9 mouse cellular contexts compared by ENCODE assay signal in the genomic region with DNA sequence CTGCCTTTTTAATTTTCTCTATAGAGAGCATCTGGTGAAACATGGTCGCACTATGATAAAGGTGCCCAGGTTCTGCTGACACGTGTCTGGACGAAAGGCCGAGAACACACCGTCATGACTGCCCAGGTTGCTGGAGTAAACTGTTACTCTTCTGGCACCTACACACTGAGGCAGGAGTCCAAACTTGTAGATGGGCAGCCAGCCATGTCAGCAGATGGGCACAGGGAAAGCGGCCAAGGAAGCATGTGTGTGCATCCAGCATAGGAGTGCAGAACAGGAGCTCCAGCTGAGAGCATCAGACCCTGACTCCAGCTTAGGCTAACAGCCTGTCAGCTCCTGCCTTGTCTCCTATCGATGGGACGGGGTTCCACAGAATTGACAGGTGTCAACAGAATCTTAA. TPM values are rescaled to one million over a fixed set of nuclear protein-coding genes. Genes with fewer than 3 reads are reported as not detected.
A peak's percentile ranks its signal among the peaks of the same experiment; 100 is the strongest.
DNase-seq lines count a peak whose midpoint lies in the region; ATAC-seq and TF ChIP-seq lines count a peak whose summit lies in the region.
"Had no signal": no experiment of that assay in that cellular context is flagged by ENCODE, and none has a peak within 500 bp of the region (broad histone marks: within the 10 kb centered on the region; RNA-seq: fewer than 3 reads in every experiment).

No protein-coding gene starts in this region.

- peak; percentile 82 for DNase-seq in forebrain, embryonic 14.5 days (ENCODE audit: low spot score)
- no peak for DNase-seq in forebrain, embryonic 10.5 days (ENCODE audit: extremely low spot score, low spot score)
- DNase-seq in MN1 (ENCODE audit: low spot score), result peak; percentile 10
- DNase-seq in kidney, adult 8-10 months, result peak; percentile 70 to 88
- DNase-seq in left cerebral cortex, postnatal 36 days (ENCODE audit: low spot score in 2 of 2), result peak; percentile 87 to 89
- DNase-seq in embryo, embryonic 9.5 days (ENCODE audit: extremely low spot score), result no peak
- DNase-seq in liver, postnatal 0 days, result no peak

- no peaks in the 10 kb centered on the region for H3K27me3 ChIP-seq in forebrain, embryonic 14.5 days (replicated peaks; ENCODE audit: control insufficient read depth, insufficient read depth, low read length)
- H3K27me3 ChIP-seq in forebrain, embryonic 10.5 days (ENCODE audit: poor library complexity, severe bottlenecking), result no peaks in the 10 kb centered on the region
- H3K27me3 ChIP-seq in forebrain, embryonic 16.5 days (replicated peaks; ENCODE audit: control insufficient read depth, insufficient read depth, low read length), result no peaks in the 10 kb centered on the region
- no peaks in the 10 kb centered on the region for H3K27me3 ChIP-seq in liver, postnatal 0 days (ENCODE audit: insufficient read depth, low read length)

- no peak for TF ChIP-seq EP300 in liver, postnatal 0 days (IDR thresholded peaks at IDR 0.05; ENCODE audit: low read depth)

- ATAC-seq in forebrain, embryonic 14.5 days, result peak; percentile 94
- ATAC-seq in forebrain, embryonic 16.5 days, result peak; percentile 95
- no peak for ATAC-seq in liver, postnatal 0 days

- no peak overlapping the region for H3K4me2 ChIP-seq in forebrain, embryonic 14.5 days (ENCODE audit: low read length)
- no peak overlapping the region for H3K4me2 ChIP-seq in forebrain, embryonic 16.5 days (ENCODE audit: low read length)
- H3K4me2 ChIP-seq in liver, postnatal 0 days (ENCODE audit: low read depth, low read length), result no peak overlapping the region

- H3K4me1 ChIP-seq in forebrain, embryonic 14.5 days (ENCODE audit: control insufficient read depth, insufficient read depth, low read length), result no peaks in the 10 kb centered on the region
- no peaks in the 10 kb centered on the region for H3K4me1 ChIP-seq in forebrain, embryonic 10.5 days
- peaks cover 4% of the 10 kb centered on the region; the same call in 1 of the 2 replicates for H3K4me1 ChIP-seq in forebrain, embryonic 16.5 days (replicated peaks; ENCODE audit: control insufficient read depth, insufficient read depth, low read length)
- no peaks in the 10 kb centered on the region for H3K4me1 ChIP-seq in liver, postnatal 0 days (ENCODE audit: insufficient read depth)

- no peak overlapping the region for H3K9ac ChIP-seq in forebrain, embryonic 14.5 days (ENCODE audit: low read length)
- no peak overlapping the region for H3K9ac ChIP-seq in forebrain, embryonic 16.5 days (replicated peaks; ENCODE audit: low read depth, low read length)
- H3K9ac ChIP-seq in liver, postnatal 0 days (replicated peaks), result no peak overlapping the region

- no peak overlapping the region for H3K27ac ChIP-seq in forebrain, embryonic 14.5 days (ENCODE audit: low read depth, low read length)
- no peak overlapping the region for H3K27ac ChIP-seq in forebrain, embryonic 10.5 days
- no peak overlapping the region for H3K27ac ChIP-seq in forebrain, embryonic 16.5 days (ENCODE audit: low read length)
- no peak overlapping the region for H3K27ac ChIP-seq in liver, postnatal 0 days (ENCODE audit: low read depth)

- WGBS in forebrain, embryonic 14.5 days, result 60% methylated on average over 8 of the region's 8 CpGs
- 93% methylated on average over 8 of the region's 8 CpGs for WGBS in forebrain, embryonic 10.5 days
- 39% methylated on average over 8 of the region's 8 CpGs for WGBS in forebrain, embryonic 16.5 days
- WGBS in liver, postnatal 0 days (ENCODE audit: insufficient replicate concordance), result 87% methylated on average over 8 of the region's 8 CpGs

- no peaks in the 10 kb centered on the region for H3K36me3 ChIP-seq in forebrain, embryonic 14.5 days (ENCODE audit: control insufficient read depth, insufficient read depth, low read length)
- H3K36me3 ChIP-seq in forebrain, embryonic 10.5 days (replicated peaks), result no peaks in the 10 kb centered on the region
- H3K36me3 ChIP-seq in forebrain, embryonic 16.5 days (ENCODE audit: control insufficient read depth, insufficient read depth), result no peaks in the 10 kb centered on the region
- no peaks in the 10 kb centered on the region for H3K36me3 ChIP-seq in liver, postnatal 0 days (replicated peaks; ENCODE audit: insufficient read depth, low read length)

- no peak for TF ChIP-seq CTCF in liver, postnatal 0 days (IDR thresholded peaks at IDR 0.05; ENCODE audit: low read depth)

- H3K9me3 ChIP-seq in forebrain, embryonic 14.5 days (replicated peaks; ENCODE audit: control insufficient read depth, low read length), result 0 out of 2 replicates have a peak, but pooled peaks cover 2% of the 10 kb centered on the region
- peaks cover 2% of the 10 kb centered on the region; the same call in 1 of the 2 replicates for H3K9me3 ChIP-seq in forebrain, embryonic 10.5 days
- no peaks in the 10 kb centered on the region for H3K9me3 ChIP-seq in forebrain, embryonic 16.5 days (ENCODE audit: control insufficient read depth, low read length)
- H3K9me3 ChIP-seq in liver, postnatal 0 days (ENCODE audit: low read length), result no peaks in the 10 kb centered on the region

- intact Hi-C loops in left cerebral cortex, postnatal 36 days (cut with DNase I), result no loop called here

- no peak overlapping the region for H3K4me3 ChIP-seq in forebrain, embryonic 14.5 days (ENCODE audit: low read depth, low read length)
- no peak overlapping the region for H3K4me3 ChIP-seq in forebrain, embryonic 10.5 days
- H3K4me3 ChIP-seq in forebrain, embryonic 16.5 days (replicated peaks; ENCODE audit: low read length), result no peak overlapping the region
- H3K4me3 ChIP-seq in liver, postnatal 0 days (ENCODE audit: low read depth, low read length), result no peak overlapping the region

RNA-seq across cellular contexts. Expression of gene Commd3, which starts 37.1 kb away (rescaled TPM):
- polyA plus RNA-seq in forebrain, embryonic 14.5 days (2014; fragmentation: Nextera tagmentation; extraction: Ambion mirVana), result 291 TPM in 2 replicates
- polyA plus RNA-seq in forebrain, embryonic 10.5 days (2016; fragmentation: Nextera tagmentation; extraction: Ambion mirVana), result 87.4 and 90.9 TPM in 2 replicates
- 291 TPM in 2 replicates for polyA plus RNA-seq in forebrain, embryonic 16.5 days (2015; fragmentation: Nextera tagmentation; extraction: Ambion mirVana)
- total RNA-seq in left cerebral cortex, postnatal 36 days (2021), result 10 to 100 TPM; 80.4 to 86.4 TPM
- 115 and 127 TPM in 2 replicates for polyA plus RNA-seq in liver, postnatal 0 days (2015; fragmentation: Nextera tagmentation; extraction: Ambion mirVana)

RNA-seq across cellular contexts. Expression of gene Bmi1, which starts 41.8 kb away (rescaled TPM):
- polyA plus RNA-seq in forebrain, embryonic 14.5 days (2014; fragmentation: Nextera tagmentation; extraction: Ambion mirVana), result 45.8 and 48.9 TPM in 2 replicates
- polyA plus RNA-seq in forebrain, embryonic 10.5 days (2016; fragmentation: Nextera tagmentation; extraction: Ambion mirVana), result 25.9 and 28.3 TPM in 2 replicates
- 34.8 and 40.9 TPM in 2 replicates for polyA plus RNA-seq in forebrain, embryonic 16.5 days (2015; fragmentation: Nextera tagmentation; extraction: Ambion mirVana)
- 10 to 100 TPM; 34.5 to 49.6 TPM for total RNA-seq in left cerebral cortex, postnatal 36 days (2021)
- 5.1 and 5.7 TPM in 2 replicates for polyA plus RNA-seq in liver, postnatal 0 days (2015; fragmentation: Nextera tagmentation; extraction: Ambion mirVana)

RNA-seq across cellular contexts. Expression of gene Spag6, which starts 58.8 kb away (rescaled TPM):
- polyA plus RNA-seq in forebrain, embryonic 14.5 days (2014; fragmentation: Nextera tagmentation; extraction: Ambion mirVana), result 0.09 and 0.18 TPM in 2 replicates
- polyA plus RNA-seq in forebrain, embryonic 10.5 days (2016; fragmentation: Nextera tagmentation; extraction: Ambion mirVana), result not detected in 2 replicates
- polyA plus RNA-seq in forebrain, embryonic 16.5 days (2015; fragmentation: Nextera tagmentation; extraction: Ambion mirVana), result not detected in 2 replicates
- 1 to 10 TPM; 6.6 to 7.3 TPM for total RNA-seq in left cerebral cortex, postnatal 36 days (2021)
- polyA plus RNA-seq in liver, postnatal 0 days (2015; fragmentation: Nextera tagmentation; extraction: Ambion mirVana), result not detected in 2 replicates
- polyA plus RNA-seq: limb, embryonic 11.5 days had no signal

Comparison
In these comparisons a context has a peak if more than half of its experiments do, and no peak if none do; other contexts are left out.
1. DNase-seq: peak in forebrain, embryonic 14.5 days (single experiment), MN1 (single experiment), kidney, adult 8-10 months (2 of 2) and left cerebral cortex, postnatal 36 days (2 of 2); none in forebrain, embryonic 10.5 days (single experiment), embryo, embryonic 9.5 days (single experiment) and liver, postnatal 0 days (single experiment).